Mouse (Mus musculus) hindbrain, embryonic 10.5 days (tissue): ENCODE measurements around the gene Nfib. TPM values are rescaled to one million over a fixed set of nuclear protein-coding genes. Genes with fewer than 3 reads are reported as not detected.
A peak's percentile ranks its signal among the peaks of the same experiment; 100 is the strongest.

ENCODE experiments used
- DNase-seq: peaks from one replicate; pipeline ENCODE4 v3.0.0-alpha.2; 2017; ENCODE audit warnings: low spot score
- H3K27ac ChIP-seq: fragments of 300-500 bp; sonication (generic); 2 replicates; pipeline ENCODE4 v1.5.1; 2016; ENCODE audit warnings: mild to moderate bottlenecking, moderate library complexity
- H3K27me3 ChIP-seq: fragments of 300-500 bp; sonication (generic); 2 replicates; pipeline ENCODE4 v1.6.1; 2016; ENCODE audit warnings: mild to moderate bottlenecking; ENCODE audit not compliant: poor library complexity, insufficient read depth, severe bottlenecking
- H3K36me3 ChIP-seq: fragments of 300-500 bp; sonication (generic); 2 replicates; pipeline ENCODE4 v1.6.1; 2016; ENCODE audit warnings: mild to moderate bottlenecking, moderate library complexity
- H3K4me1 ChIP-seq: fragments of 300-500 bp; sonication (generic); replicated peaks from 2 replicates; pipeline ENCODE4 v1.6.1; 2016; ENCODE audit warnings: mild to moderate bottlenecking
- H3K4me3 ChIP-seq: fragments of 300-500 bp; sonication (generic); 2 replicates; pipeline ENCODE4 v1.5.1; 2016; ENCODE audit warnings: mild to moderate bottlenecking, moderate library complexity
- H3K9me3 ChIP-seq: fragments of 300-500 bp; sonication (generic); 2 replicates; pipeline ENCODE4 v1.6.1; 2016; ENCODE audit warnings: mild to moderate bottlenecking, moderate library complexity
- WGBS: fragments of 180-500 bp; shearing (Covaris S2); methylation state at CpG from one replicate; pipeline ENCODE4 v1.1.7; 2016; 5-methylcytosine and 5-hydroxymethylcytosine counted together
- polyA plus RNA-seq: library from polyadenylated mRNA; unstranded; fragments of >200 nt; fragmentation: Nextera tagmentation; extraction: Ambion mirVana; gene quantifications from 2 replicates; pipeline ENCODE4 v1.2.1, GENCODE M21; 2016

Gene Nfib
- polyA plus RNA-seq, 1 experiment from 2014 or later = 17.3 TPM

DNA sequence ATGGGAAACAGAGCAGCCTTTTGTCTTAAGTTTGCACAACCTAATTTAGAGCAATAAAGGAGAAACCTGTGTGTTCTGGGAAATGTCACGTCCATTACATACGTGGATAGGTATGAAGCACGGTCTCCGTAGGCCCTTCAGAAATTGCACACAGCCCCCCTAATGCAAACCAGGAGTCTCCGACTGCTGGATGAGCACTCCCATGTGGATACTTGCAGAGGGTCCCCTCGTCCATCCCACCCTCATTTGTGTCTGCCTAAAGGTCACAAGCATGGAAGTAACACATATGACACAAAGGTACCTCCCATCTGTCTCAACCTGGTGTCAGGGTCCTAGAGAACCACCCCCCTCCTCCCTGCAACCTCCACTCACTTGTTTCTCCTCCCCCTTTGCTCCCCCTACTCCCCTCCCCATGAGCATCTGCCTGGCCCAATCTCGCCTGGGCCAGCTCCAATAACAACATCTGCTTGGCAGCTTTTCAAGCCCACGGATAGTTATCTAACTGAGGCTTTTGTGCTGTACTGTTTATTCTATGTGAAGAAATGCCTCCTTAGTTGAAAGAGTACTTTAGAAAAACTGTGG is 241.4 kb downstream of the Nfib start:
- no peak overlapping the region for H3K27ac ChIP-seq
- H3K4me3 ChIP-seq = no peak overlapping the region
- DNase-seq = peak; percentile 16
- H3K27me3 ChIP-seq = no peaks in the 10 kb centered on the region
- peaks cover 16% of the 10 kb centered on the region for H3K4me1 ChIP-seq
- no peaks in the 10 kb centered on the region for H3K36me3 ChIP-seq
- no peaks in the 10 kb centered on the region for H3K9me3 ChIP-seq
- 59% methylated on average over 8 of the region's 8 CpGs for WGBS

DNA sequence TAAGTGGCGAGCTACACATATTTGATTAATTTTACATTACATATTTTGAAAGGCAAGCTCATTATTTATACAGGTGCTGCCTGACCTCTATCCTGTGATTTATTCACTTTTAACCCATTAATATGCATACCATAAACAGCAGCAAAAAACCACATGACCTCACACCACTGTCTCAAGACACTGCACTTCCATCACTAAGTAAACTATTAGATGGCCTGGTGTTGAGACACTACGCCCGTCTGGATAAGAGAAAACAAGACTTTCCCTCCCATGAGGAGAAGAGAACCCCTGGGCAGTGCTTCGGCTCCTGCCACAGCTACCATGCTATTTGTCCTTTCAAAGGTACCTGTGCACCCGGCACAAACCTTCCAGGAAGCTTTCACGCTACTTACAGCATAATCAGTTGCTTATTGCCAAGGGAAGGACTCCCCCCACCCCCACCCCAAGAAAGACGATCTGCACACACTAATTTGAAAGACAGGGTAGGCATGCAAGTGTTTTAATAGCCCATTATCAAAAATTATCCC is 242.3 kb downstream of the Nfib start:
- no peaks in the 10 kb centered on the region for H3K27me3 ChIP-seq
- WGBS = 68% methylated on average over 7 of the region's 7 CpGs
- peaks cover 16% of the 10 kb centered on the region for H3K4me1 ChIP-seq
- H3K27ac ChIP-seq = no peak overlapping the region
- no peaks in the 10 kb centered on the region for H3K36me3 ChIP-seq
- H3K4me3 ChIP-seq = no peak overlapping the region
- DNase-seq = no peak
- H3K9me3 ChIP-seq = no peaks in the 10 kb centered on the region

DNA sequence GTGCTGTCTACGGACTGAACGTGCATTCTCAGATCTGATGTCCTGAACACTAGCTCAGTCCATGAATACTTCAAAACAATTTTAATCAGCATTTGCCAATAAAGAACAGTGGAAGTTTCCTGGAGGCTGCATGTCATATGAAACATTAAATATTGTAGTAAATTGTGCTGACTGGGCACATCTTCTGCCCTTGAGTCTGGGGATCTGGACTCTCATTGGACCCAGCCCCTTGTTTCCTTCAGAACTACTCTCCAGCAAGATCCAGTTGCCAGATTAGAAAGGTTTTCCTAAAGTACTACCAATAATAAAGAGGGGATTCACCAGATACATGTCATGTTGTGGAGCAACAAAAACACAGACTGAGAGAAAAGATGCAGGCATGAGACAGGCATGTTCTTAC is 243.9 kb downstream of the Nfib start:
- H3K27me3 ChIP-seq = no peaks in the 10 kb centered on the region
- no peak overlapping the region for H3K4me3 ChIP-seq
- WGBS = 96% methylated on average over 2 of the region's 2 CpGs
- H3K27ac ChIP-seq = no peak overlapping the region
- H3K4me1 ChIP-seq = peaks cover 16% of the 10 kb centered on the region
- DNase-seq = no peak
- H3K9me3 ChIP-seq = no peaks in the 10 kb centered on the region
- H3K36me3 ChIP-seq = no peaks in the 10 kb centered on the region

DNA sequence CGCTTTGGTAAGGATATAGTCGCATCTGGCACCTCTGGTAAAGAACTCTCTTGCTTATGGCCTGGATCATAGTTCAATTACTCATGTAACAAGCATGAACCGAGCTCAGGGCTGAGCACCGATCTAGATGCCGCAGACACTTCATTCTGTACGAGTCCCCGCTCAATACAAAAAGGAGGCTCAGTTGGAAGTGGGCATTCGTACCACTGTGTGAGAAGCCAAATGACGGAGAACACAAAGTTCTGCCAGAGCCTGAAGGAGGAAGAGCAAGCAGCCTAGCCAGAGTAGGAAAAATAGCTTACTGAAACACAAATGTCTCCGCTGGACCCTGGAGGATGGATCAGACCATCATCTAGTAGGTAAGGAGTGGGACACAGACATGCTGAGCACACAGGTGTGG is 246.7 kb downstream of the Nfib start:
- no peak overlapping the region for H3K27ac ChIP-seq
- no peak overlapping the region for H3K4me3 ChIP-seq
- H3K27me3 ChIP-seq = no peaks in the 10 kb centered on the region
- WGBS = 96% methylated on average over 10 of the region's 10 CpGs
- DNase-seq = no peak
- no peaks in the 10 kb centered on the region for H3K9me3 ChIP-seq
- H3K4me1 ChIP-seq = peaks cover 6% of the 10 kb centered on the region
- no peaks in the 10 kb centered on the region for H3K36me3 ChIP-seq

DNA sequence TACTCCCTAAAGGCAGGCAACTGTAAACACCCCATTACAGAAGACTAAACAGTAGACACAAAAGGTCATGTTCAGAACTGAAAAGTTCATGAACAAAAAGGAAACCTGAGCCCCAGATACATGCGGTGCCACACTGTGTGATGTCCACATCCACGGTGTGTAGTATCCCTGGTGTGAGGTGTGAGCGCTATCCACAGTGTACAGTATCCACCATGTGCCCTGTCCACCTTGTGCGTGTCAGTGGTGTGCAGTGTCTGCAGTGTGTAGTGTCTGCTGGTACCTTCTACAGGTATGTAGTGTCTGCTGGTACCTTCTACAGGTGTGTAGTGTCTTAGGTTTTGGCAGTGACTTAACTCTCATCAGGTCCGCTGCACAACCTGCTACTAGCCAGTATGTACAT is 248.6 kb downstream of the Nfib start:
- H3K27ac ChIP-seq = no peak overlapping the region
- H3K27me3 ChIP-seq = no peaks in the 10 kb centered on the region
- no peaks in the 10 kb centered on the region for H3K4me1 ChIP-seq
- no peaks in the 10 kb centered on the region for H3K36me3 ChIP-seq
- no peaks in the 10 kb centered on the region for H3K9me3 ChIP-seq
- H3K4me3 ChIP-seq = no peak overlapping the region
- 89% methylated on average over 5 of the region's 5 CpGs for WGBS
- DNase-seq = no peak

DNA sequence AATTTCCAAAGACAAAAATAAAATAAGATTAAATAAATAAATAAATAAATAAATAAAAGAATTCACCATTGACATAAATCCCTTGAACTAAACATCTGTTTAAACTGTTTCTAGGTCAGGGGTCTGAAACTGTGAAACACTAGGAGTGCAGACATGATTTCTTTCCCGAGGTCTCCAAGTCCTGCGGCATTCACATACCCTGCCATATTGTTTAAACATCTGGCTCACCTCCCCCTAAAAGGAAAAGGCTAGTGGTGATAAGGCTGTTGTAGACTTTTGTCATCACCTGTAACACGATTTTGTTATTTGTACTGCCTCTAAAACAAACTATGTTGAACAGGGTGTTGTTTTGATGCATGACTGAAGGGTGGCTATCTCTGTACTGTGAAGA is 249.2 kb downstream of the Nfib start:
- DNase-seq = no peak
- Histone ChIP-seq H3K4me3 (no peak overlapping the region), H3K4me1 (no peaks in the 10 kb centered on the region), H3K27ac (no peak overlapping the region), H3K9me3 (no peaks in the 10 kb centered on the region), H3K27me3 (no peaks in the 10 kb centered on the region), H3K36me3 (no peaks in the 10 kb centered on the region)
- WGBS = 67% methylated on average over 3 of the region's 3 CpGs

DNA sequence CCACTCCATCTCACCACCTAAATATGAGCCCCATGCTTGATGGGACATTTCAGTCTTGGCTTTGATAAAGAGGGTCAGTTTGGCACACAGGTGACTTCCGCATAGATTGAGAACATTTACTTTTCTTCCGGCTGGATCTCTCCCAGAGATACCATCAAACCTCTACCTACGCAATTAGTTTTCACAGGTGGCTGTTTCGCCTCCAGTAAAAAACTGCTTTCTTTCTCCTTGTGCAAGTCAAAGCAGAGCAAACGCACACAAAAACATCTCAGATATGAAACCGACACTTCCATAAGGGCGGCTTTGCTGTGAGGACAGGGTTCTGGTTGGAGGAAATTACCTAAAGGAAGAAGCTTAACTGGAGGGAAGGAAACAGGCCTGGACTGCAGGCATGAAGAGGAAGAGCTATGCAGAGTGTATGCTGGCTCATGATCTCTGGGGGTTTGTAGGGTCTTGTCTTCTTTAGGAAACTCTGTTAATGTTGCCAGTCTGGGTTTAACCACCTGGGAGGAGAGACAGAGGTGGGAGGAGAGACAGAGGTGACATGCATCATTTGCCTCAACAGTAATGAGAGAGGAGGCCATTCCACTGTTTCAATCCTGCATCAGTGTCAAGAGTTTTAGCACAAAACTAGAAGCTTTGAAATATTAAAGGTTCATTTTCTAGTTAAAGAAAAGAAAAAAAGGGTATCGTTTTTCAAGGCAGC is 249.8 kb downstream of the Nfib start:
- no peak overlapping the region for H3K4me3 ChIP-seq
- H3K27me3 ChIP-seq = no peaks in the 10 kb centered on the region
- DNase-seq = no peak
- H3K9me3 ChIP-seq = no peaks in the 10 kb centered on the region
- H3K27ac ChIP-seq = no peak overlapping the region
- no peaks in the 10 kb centered on the region for H3K4me1 ChIP-seq
- 89% methylated on average over 8 of the region's 8 CpGs for WGBS
- no peaks in the 10 kb centered on the region for H3K36me3 ChIP-seq

DNA sequence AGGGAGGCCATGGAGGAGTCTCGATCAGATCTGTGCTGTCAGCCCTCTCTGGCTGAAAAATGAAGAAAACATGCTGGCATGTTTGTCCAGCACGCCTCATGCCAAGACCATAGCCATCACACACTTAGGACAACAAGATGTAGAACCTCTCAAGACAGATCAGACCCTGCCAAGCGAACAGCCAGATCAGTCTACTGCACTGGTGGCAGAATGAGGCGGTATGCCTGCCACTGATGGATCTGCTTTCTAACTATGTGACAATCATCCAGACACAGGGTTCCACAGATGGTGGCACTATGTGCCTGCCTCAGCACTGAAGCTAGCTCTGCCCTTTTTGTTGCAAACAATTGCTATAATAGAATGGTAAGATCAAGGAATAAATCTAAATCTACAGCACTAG is 250.6 kb downstream of the Nfib start:
- H3K36me3 ChIP-seq = no peaks in the 10 kb centered on the region
- no peak for DNase-seq
- WGBS = 94% methylated on average over 4 of the region's 4 CpGs
- H3K4me1 ChIP-seq = no peaks in the 10 kb centered on the region
- no peaks in the 10 kb centered on the region for H3K27me3 ChIP-seq
- H3K4me3 ChIP-seq = no peak overlapping the region
- H3K27ac ChIP-seq = no peak overlapping the region
- H3K9me3 ChIP-seq = no peaks in the 10 kb centered on the region

DNA sequence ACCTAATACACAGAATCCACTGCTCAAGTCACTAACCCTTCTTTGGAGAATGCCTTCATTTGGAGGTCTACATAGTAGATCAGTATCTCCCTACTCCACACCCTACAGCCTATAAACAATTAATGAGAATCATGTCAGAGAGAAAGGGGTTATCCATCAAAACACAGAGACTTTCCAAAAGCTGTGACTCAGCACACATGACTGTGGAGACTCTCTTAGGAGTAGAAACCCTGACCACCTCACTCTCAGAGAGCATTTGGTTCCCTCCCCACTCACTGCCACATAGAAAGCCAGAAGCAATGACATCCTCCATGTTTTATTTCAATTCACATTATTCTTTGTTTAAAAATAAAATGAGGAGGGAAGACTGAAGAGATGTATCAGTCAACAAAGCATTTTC is 252.2 kb downstream of the Nfib start:
- no peaks in the 10 kb centered on the region for H3K36me3 ChIP-seq
- no peaks in the 10 kb centered on the region for H3K4me1 ChIP-seq
- H3K27me3 ChIP-seq = no peaks in the 10 kb centered on the region
- H3K27ac ChIP-seq = no peak overlapping the region
- no peak for DNase-seq
- no peak overlapping the region for H3K4me3 ChIP-seq
- no peaks in the 10 kb centered on the region for H3K9me3 ChIP-seq

DNA sequence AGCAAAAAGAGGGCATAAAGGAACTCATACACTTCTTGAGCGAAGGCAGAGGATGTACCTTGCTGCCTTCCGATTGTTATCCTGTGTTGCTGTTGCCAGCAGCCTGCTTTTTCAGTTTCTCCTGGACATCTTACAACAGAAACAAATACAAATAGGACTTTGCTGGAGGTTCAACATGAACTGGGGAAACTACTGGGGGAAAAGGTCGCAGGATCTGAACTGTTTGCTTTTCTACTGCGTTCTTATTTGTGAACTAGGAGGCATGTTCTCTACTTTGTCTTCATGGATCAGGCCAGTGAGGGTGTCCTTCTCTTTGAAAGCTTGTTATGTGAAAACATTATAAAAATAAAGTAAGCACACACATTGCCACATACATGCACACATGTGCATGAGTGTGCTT is 252.6 kb downstream of the Nfib start:
- WGBS = 89% methylated on average over 4 of the region's 4 CpGs
- no peaks in the 10 kb centered on the region for H3K4me1 ChIP-seq
- no peaks in the 10 kb centered on the region for H3K9me3 ChIP-seq
- H3K4me3 ChIP-seq = no peak overlapping the region
- no peak overlapping the region for H3K27ac ChIP-seq
- no peaks in the 10 kb centered on the region for H3K27me3 ChIP-seq
- no peak for DNase-seq
- H3K36me3 ChIP-seq = no peaks in the 10 kb centered on the region

DNA sequence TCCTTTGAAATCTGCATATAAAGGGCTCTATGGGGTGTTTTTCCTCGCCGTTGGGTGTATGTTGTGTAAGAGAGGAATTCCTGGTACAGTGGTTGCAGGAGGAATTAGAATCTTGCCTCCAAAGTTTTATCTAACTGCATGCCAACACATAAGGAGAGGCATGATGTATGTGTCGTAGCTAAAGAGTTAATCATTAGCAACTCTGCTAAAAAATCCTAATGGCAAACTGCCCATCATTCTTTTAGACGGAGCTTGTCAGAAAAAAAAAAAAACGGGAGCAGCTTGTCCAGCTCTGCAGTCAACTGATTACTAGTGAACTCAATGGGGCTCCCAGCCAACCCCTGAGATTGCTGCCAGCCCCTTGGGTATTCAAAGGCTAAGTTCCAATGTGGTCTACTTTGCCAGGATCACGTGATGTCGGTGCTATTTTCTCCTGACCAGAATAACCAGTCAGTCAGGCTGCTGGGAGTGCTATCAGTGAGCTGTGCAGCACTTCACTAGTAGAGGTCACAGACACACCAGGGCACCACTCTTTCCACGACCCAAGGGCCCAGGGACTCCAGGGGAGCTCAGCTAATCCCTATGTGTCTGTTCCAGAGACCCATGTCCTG is 258.4 kb downstream of the Nfib start:
- peak; percentile 7 for DNase-seq
- H3K36me3 ChIP-seq = no peaks in the 10 kb centered on the region
- no peaks in the 10 kb centered on the region for H3K27me3 ChIP-seq
- H3K4me3 ChIP-seq = no peak overlapping the region
- no peak overlapping the region for H3K27ac ChIP-seq
- peaks cover 6% of the 10 kb centered on the region for H3K4me1 ChIP-seq
- H3K9me3 ChIP-seq = no peaks in the 10 kb centered on the region
- WGBS = 18% methylated on average over 8 of the region's 8 CpGs

DNA sequence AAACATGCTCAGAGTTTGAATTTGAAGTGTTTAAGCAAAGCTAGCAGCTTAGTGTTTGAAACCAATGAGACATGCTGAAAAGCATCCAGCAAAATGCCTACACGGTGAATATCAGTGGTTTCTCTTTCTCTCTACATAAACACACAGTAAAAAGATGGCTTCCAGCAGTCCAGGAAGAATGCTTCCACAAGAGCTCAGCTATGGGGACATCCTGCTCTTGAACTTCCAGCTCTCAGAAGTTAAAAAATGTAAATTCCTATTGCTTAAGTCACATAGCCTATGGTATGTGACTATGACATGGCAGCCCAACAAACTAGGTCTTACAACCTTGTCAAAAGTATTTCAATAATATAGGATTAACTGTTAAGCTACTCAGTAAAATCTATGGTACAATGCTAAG is 261.5 kb downstream of the Nfib start:
- Histone ChIP-seq H3K27me3 (no peaks in the 10 kb centered on the region), H3K27ac (no peak overlapping the region), H3K4me1 (peaks cover 6% of the 10 kb centered on the region), H3K4me3 (no peak overlapping the region), H3K36me3 (no peaks in the 10 kb centered on the region), H3K9me3 (no peaks in the 10 kb centered on the region)
- no peak for DNase-seq
- 88% methylated on average over 1 of the region's 1 CpGs for WGBS

DNA sequence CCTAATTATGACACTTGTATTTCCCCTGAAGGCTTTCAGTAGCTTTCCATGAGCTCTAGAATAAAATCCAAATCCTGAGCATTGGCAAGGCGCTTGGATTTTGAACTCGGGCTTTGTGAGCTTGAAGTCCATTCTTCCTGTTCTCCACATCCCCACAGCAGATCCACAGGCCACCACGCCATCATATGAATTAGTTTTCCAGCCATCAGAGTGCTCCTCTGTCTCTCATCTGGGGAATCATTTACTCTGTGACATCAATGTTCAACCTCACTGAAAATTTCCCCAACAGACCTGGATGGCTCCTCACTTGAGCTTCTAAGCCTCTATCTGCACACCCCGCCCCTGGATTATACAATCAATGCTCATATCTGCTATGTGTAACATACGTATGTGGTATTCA is 262.1 kb downstream of the Nfib start:
- Histone ChIP-seq H3K27ac (no peak overlapping the region), H3K9me3 (no peaks in the 10 kb centered on the region), H3K27me3 (no peaks in the 10 kb centered on the region), H3K36me3 (no peaks in the 10 kb centered on the region), H3K4me3 (no peak overlapping the region), H3K4me1 (peaks cover 6% of the 10 kb centered on the region)
- DNase-seq = no peak
- WGBS = 92% methylated on average over 5 of the region's 5 CpGs
